In genomic region chr11:115430561-115430960, GRCm38 (mm10) we compare ENCODE assay signal across 25 mouse cellular contexts. TPM values are rescaled to one million over a fixed set of nuclear protein-coding genes. Genes with fewer than 3 reads are reported as not detected.
A peak's percentile ranks its signal among the peaks of the same experiment; 100 is the strongest.
DNase-seq lines count a peak whose midpoint lies in the region; ATAC-seq and TF ChIP-seq lines count a peak whose summit lies in the region.
"Had no signal": no experiment of that assay in that cellular context is flagged by ENCODE, and none has a peak within 500 bp of the region (broad histone marks: within the 10 kb centered on the region; RNA-seq: fewer than 3 reads in every experiment).

No protein-coding gene starts in this region.

- H3K79me2 ChIP-seq in C2C12 (ENCODE audit: control insufficient read depth, insufficient read depth) (no peaks in the 10 kb centered on the region), myocyte (ENCODE audit: control insufficient read depth, insufficient read depth) (no peaks in the 10 kb centered on the region)

- DNase-seq in cerebellum, adult 8-10 months, result peak; percentile 5
- DNase-seq in cerebellum, adult 11 months, result no peak
- DNase-seq: adrenal gland, adult 8-10 months; adrenal gland, postnatal 14 days; B cell, adult 2 months; cerebellum, adult 9-11 months; cerebellum, postnatal 14 days; cerebellum, postnatal 36 days; embryo, embryonic 11 days had no signal

- peaks cover 44% of the 10 kb centered on the region for H3K36me3 ChIP-seq in C2C12 (ENCODE audit: control insufficient read depth, insufficient read depth)
- peaks cover 18% of the 10 kb centered on the region for H3K36me3 ChIP-seq in myocyte (ENCODE audit: control insufficient read depth, insufficient read depth)
- H3K36me3 ChIP-seq in kidney, embryonic 15.5 days, result peaks cover 71% of the 10 kb centered on the region

- TF ChIP-seq POLR2A in myocyte (IDR thresholded peaks at IDR 0.05; ENCODE audit: insufficient read length, low read depth), result no peak

- no peak overlapping the region for H3K9ac ChIP-seq in kidney, embryonic 15.5 days
- H3K9ac ChIP-seq: embryonic facial prominence, embryonic 13.5 days; embryonic facial prominence, embryonic 15.5 days; forebrain, embryonic 12.5 days had no signal

- 88% methylated on average over 6 of the region's 6 CpGs for whole genome bisulfite sequencing in kidney, embryonic 15.5 days

- H3K79me3 ChIP-seq in C2C12 (ENCODE audit: low read depth), result no peaks in the 10 kb centered on the region

- H3K4me2 ChIP-seq in myocyte (ENCODE audit: low read depth), result no peak overlapping the region
- no peak overlapping the region for H3K4me2 ChIP-seq in kidney, embryonic 15.5 days
- H3K4me2 ChIP-seq: embryonic facial prominence, embryonic 13.5 days; embryonic facial prominence, embryonic 15.5 days; forebrain, embryonic 12.5 days had no signal

- ATAC-seq in kidney, embryonic 15.5 days (replicated peaks; ENCODE audit: low FRiP score), result no peak
- ATAC-seq: activated CD4-positive, CD25-positive, alpha-beta regulatory T cell, adult 4 months; forebrain, embryonic 14.5 days; forebrain, embryonic 16.5 days; Patski had no signal

- no peak for TF ChIP-seq CTCF in C2C12 (IDR thresholded peaks at IDR 0.05; ENCODE audit: control insufficient read depth, insufficient read depth, insufficient read length)

- H3K27ac ChIP-seq in kidney, embryonic 15.5 days, result no peak overlapping the region
- H3K27ac ChIP-seq: embryonic facial prominence, embryonic 13.5 days; embryonic facial prominence, embryonic 15.5 days; forebrain, embryonic 10.5 days; forebrain, embryonic 12.5 days had no signal

- peaks cover 24% of the 10 kb centered on the region for H3K4me1 ChIP-seq in kidney, embryonic 15.5 days

- H3ac ChIP-seq in C2C12 (ENCODE audit: control insufficient read depth, insufficient read length, low read depth), result no peak overlapping the region
- H3ac ChIP-seq in myocyte (ENCODE audit: control insufficient read depth, insufficient read length), result no peak overlapping the region

- no peaks in the 10 kb centered on the region for H3K9me3 ChIP-seq in kidney, embryonic 15.5 days (replicated peaks)
- H3K9me3 ChIP-seq: embryonic facial prominence, embryonic 13.5 days; embryonic facial prominence, embryonic 15.5 days; forebrain, embryonic 10.5 days; forebrain, embryonic 12.5 days; G1E had no signal

- H3K27me3 ChIP-seq in C2C12 (ENCODE audit: control insufficient read depth, insufficient read depth, insufficient read length), result no peaks in the 10 kb centered on the region
- no peaks in the 10 kb centered on the region for H3K27me3 ChIP-seq in myocyte (ENCODE audit: control insufficient read depth, insufficient read depth, insufficient read length)
- no peaks in the 10 kb centered on the region for H3K27me3 ChIP-seq in kidney, embryonic 15.5 days
- H3K27me3 ChIP-seq: embryonic facial prominence, embryonic 15.5 days; Patski had no signal

- H3K4me3 ChIP-seq in C2C12 (ENCODE audit: insufficient read depth, poor library complexity, severe bottlenecking) (no peak overlapping the region), myocyte (no peak overlapping the region)
- H3K4me3 ChIP-seq in kidney, embryonic 15.5 days (replicated peaks), result no peak overlapping the region
- H3K4me3 ChIP-seq: embryonic facial prominence, embryonic 13.5 days; embryonic facial prominence, embryonic 15.5 days; erythroblast, embryonic 14.5 days; forebrain, embryonic 10.5 days; forebrain, embryonic 12.5 days had no signal

TF ChIP-seq in C2C12, 6 proteins besides CTCF, POLR2A, EP300 and RAD21:
- TF ChIP-seq CEBPB (IDR thresholded peaks at IDR 0.05; ENCODE audit: low read depth), result no peak
- no peak for TF ChIP-seq USF1 (IDR thresholded peaks at IDR 0.05; ENCODE audit: low read depth)
- TF ChIP-seq MYOG (IDR thresholded peaks at IDR 0.05; ENCODE audit: control insufficient read depth, extremely low read depth, insufficient read length), result no peak
- no peak for TF ChIP-seq FOSL1 (IDR thresholded peaks at IDR 0.05; ENCODE audit: insufficient read depth, low read length, poor library complexity, severe bottlenecking)
- peak; percentile 51 for TF ChIP-seq MYOD1 (IDR thresholded peaks at IDR 0.05; ENCODE audit: control insufficient read depth, insufficient read length, low read depth)

TF ChIP-seq in myocyte, 11 proteins besides CTCF, POLR2A, EP300 and RAD21:
- TF ChIP-seq USF1 (IDR thresholded peaks at IDR 0.05; ENCODE audit: low read depth), result no peak
- TF ChIP-seq POLR2AphosphoS2 (IDR thresholded peaks at IDR 0.05; ENCODE audit: insufficient read length, low read depth), result no peak
- TF ChIP-seq REST (IDR thresholded peaks at IDR 0.05; ENCODE audit: insufficient read depth, insufficient read length), result no peak
- TF ChIP-seq MYOD1 (IDR thresholded peaks at IDR 0.05; ENCODE audit: control insufficient read depth in 1 of 3, insufficient read length in 2 of 3, low read depth in 2 of 3), result peak in 2 of 3 experiments; percentile 87 to 93
- TF ChIP-seq TCF3 (IDR thresholded peaks at IDR 0.05; ENCODE audit: insufficient read length, low read depth), result no peak
- no peak for TF ChIP-seq MYOG (IDR thresholded peaks at IDR 0.05; ENCODE audit: control insufficient read depth in 1 of 3, insufficient read depth in 1 of 3, insufficient read length in 2 of 3, low read depth in 2 of 3)
- TF ChIP-seq SRF (IDR thresholded peaks at IDR 0.05; ENCODE audit: control insufficient read depth, insufficient read length, low read depth), result no peak
- TF ChIP-seq CEBPB (IDR thresholded peaks at IDR 0.05; ENCODE audit: insufficient read depth, poor library complexity, severe bottlenecking), result no peak
- TF ChIP-seq E2F4 (IDR thresholded peaks at IDR 0.05; ENCODE audit: insufficient read depth), result no peak

RNA-seq across cellular contexts. Expression of gene Trim80, which starts 9.8 kb away (rescaled TPM):
- polyA plus RNA-seq in C2C12 (2012; fragmentation: generic; extraction: Trizol) (not detected), myocyte (2012; fragmentation: generic; extraction: Trizol) (not detected)
- polyA plus RNA-seq in kidney, embryonic 15.5 days (2015; fragmentation: Nextera tagmentation; extraction: Ambion mirVana), result 0.18 and 0.30 TPM in 2 replicates
- polyA plus RNA-seq: activated CD4-positive, CD25-positive, alpha-beta regulatory T cell, adult 4 months; embryonic facial prominence, embryonic 11.5 days; embryonic facial prominence, embryonic 15.5 days; erythroblast, embryonic 14.5 days; forebrain, embryonic 12.5 days; forebrain, embryonic 14.5 days; forebrain, embryonic 16.5 days; G1E; Patski had no signal

RNA-seq across cellular contexts. Expression of gene Kctd2, which starts 10.6 kb away (rescaled TPM):
- polyA plus RNA-seq in C2C12 (2012; fragmentation: generic; extraction: Trizol), result 26.7 TPM
- polyA plus RNA-seq in myocyte (2012; fragmentation: generic; extraction: Trizol), result 27.3 TPM
- 14.1 and 16.4 TPM in 2 replicates for polyA plus RNA-seq in kidney, embryonic 15.5 days (2015; fragmentation: Nextera tagmentation; extraction: Ambion mirVana)

RNA-seq across cellular contexts. Expression of gene Atp5h, which starts 10.8 kb away (rescaled TPM):
- polyA plus RNA-seq in C2C12 (2012; fragmentation: generic; extraction: Trizol) (530 TPM), myocyte (2012; fragmentation: generic; extraction: Trizol) (693 TPM)
- polyA plus RNA-seq in kidney, embryonic 15.5 days (2015; fragmentation: Nextera tagmentation; extraction: Ambion mirVana), result 1,004 and 1,083 TPM in 2 replicates

RNA-seq across cellular contexts. Expression of gene Mrpl58, which starts 27.0 kb away (rescaled TPM):
- polyA plus RNA-seq in C2C12 (2012; fragmentation: generic; extraction: Trizol), result 186 TPM
- polyA plus RNA-seq in myocyte (2012; fragmentation: generic; extraction: Trizol), result 201 TPM
- 204 and 209 TPM in 2 replicates for polyA plus RNA-seq in kidney, embryonic 15.5 days (2015; fragmentation: Nextera tagmentation; extraction: Ambion mirVana)

RNA-seq across cellular contexts. Expression of gene Slc16a5, which starts 31.7 kb away (rescaled TPM):
- polyA plus RNA-seq in C2C12 (2012; fragmentation: generic; extraction: Trizol) (0.07 TPM), myocyte (2012; fragmentation: generic; extraction: Trizol) (0.10 TPM)
- polyA plus RNA-seq in kidney, embryonic 15.5 days (2015; fragmentation: Nextera tagmentation; extraction: Ambion mirVana), result 15.8 and 22.3 TPM in 2 replicates
- polyA plus RNA-seq: brain, embryonic 14.5 days; embryonic facial prominence, embryonic 11.5 days; erythroblast, embryonic 14.5 days; forebrain, embryonic 12.5 days; forebrain, embryonic 14.5 days; forebrain, embryonic 16.5 days; frontal cortex, adult 2 months; G1E had no signal
